Mouse (Mus musculus): ENCODE results near the gene Tsga10ip. TPM values are rescaled to one million over a fixed set of nuclear protein-coding genes. Genes with fewer than 3 reads are reported as not detected.

Tsga10ip gene
- total RNA-seq (2021): not detected
- long read RNA-seq, experiment 1: 0 reads
- long read RNA-seq, experiment 2, partial matches to known transcripts: 0 of 1 reads
- long read RNA-seq, experiment 2, other reads (novel, unspliced or antisense): 1 of 1 reads

DNA sequence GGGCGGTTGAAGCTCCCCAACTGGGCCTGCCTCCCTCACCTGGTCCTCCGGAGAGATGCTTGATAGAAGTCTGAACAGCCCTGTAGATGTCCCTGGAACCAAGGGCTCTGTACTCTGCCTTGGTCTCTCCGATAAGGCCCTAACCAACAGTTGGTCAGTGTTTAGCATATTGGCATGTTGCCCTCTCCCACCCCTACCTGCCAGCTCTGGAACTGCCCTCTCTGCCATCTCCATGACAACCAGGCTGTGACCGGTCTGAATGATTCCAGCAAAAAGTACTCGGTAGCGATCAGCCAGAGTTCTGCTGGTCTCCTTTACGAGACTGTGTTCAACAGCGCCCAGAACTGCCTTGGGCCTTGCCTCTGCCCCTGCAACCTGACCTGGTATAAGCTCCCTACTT is at the start of gene Tsga10ip:
TSS of gene Tsga10ip (minus strand) at position 234 of the 400 bp plus-strand sequence.
- no peak for DNase-seq (ENCODE audit: low spot score in 2 of 2)

DNA sequence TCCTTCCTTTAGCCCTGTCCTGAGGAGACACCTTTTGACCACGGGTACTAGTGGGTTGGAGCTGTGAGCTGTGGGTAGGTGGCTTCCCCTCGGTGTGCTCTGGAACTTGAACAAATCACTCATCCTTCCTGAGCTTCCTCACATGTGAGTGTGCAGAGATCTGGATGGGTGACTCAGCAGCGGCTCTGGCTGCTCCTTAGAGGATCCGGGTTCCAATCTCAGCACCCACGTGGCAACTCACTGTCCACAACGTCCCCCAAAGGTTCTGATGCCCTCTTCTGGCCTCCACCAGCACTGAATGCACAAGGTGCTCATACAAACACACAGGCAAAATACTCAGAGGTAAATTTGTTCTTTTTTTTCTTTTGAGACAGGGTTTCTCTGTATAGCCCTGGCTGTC is 49.4 kb upstream of the Tsga10ip start:
- no peak for DNase-seq (ENCODE audit: low spot score in 2 of 2)

DNA sequence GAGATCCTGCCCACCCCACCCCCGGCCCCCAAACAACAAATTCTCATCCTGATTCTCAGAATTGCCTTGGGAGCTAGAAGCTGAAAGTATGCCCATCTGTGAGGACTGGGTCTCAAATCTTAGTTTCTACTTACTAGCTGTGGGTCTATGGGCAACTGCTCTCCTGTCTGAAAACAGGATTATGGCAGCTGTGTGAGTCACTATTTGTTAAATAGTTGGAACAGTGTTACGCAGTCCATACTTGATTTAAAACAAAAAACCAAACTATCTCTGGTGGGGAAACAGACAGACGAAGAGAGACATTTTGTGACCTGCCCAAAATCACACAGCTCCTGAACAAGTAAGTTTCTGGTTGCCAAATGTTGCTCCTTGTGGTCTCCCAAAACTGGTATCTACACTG is 47.3 kb upstream of the Tsga10ip start:
- DNase-seq (ENCODE audit: low spot score in 2 of 2): no peak

DNA sequence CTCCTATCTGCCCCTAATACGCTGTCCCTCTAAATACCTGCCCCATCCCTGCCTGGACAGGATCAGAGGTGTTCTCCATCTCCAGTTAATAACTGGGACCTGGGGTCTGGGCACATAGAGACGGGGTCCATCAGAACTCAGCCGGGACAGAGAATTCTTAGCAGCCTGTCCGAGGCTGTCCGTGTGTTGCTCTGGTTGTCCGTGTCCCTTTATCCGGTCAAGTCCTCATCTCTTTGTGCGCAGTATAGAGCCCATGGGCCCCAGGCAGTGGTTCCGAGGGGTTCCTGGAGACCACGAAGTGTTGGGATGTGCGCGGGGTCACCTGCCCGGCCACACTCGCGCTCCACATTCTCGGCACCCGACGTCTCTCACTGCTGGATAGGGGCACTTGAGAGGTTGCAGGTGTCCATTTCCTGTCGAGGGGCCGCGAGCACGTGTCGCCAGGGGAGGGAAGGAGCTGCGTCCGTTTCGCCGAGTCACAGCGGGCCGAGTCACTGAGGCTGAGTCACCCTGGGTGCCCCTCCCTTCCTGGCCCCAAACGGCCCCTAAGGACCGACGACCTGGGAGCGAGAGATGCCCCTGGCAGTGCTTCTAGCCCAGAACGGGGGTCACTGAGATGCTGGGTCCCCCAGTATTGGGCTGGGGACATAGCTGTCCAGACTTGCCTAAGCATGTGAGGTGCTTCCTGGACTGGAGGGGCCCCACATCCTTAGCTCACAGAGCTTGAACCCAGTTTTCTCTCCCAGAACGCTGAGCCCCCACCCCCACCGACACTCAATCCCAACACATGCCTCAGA is 46.2 kb upstream of the Tsga10ip start:
- DNase-seq (ENCODE audit: low spot score in 2 of 2): no peak

DNA sequence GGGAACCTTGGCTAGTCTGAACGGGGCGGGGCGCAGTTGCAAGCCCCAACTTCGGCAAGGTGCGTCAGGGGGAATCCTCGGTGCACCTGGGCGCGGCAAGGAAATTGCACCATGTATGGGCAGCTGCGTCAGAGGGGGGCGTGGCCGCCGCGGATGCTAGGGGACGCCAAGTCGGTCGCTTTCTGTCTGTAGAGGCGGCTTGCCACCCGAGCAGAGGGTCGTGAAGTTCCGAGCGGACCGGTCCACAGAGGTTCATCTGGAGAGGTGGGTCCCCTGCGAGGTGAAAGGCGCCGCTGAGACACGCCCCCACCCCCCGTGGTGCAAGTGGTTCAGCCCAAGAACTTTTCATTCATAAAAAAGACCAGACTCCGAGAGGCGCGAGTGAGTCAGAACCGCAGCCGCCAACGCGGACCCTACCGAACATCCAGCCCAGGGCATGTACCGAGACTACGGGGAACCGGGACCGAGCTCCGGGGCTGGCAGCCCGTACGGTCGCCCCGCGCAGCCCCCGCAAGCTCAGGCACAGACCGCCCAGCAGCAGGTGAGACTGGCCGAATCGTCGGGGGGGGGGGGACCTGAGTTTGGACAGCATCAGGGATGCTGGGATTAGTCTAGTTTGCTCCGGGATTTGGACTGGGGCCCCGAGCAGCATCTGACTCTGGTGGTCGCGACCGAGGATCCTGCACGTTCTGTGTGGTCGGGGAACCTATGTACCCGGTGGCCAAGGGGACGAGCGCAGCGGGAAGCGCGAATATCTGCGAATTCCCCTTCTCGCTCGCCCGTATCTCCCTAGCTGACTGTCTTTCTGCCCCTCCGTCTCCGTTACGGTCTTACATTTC is 45.4 kb upstream of the Tsga10ip start, which contains the start of gene Fosl1:
TSS of gene Fosl1 (plus strand) at position 33 of the 839 bp plus-strand sequence.
- DNase-seq (ENCODE audit: low spot score in 2 of 2): no peak

DNA sequence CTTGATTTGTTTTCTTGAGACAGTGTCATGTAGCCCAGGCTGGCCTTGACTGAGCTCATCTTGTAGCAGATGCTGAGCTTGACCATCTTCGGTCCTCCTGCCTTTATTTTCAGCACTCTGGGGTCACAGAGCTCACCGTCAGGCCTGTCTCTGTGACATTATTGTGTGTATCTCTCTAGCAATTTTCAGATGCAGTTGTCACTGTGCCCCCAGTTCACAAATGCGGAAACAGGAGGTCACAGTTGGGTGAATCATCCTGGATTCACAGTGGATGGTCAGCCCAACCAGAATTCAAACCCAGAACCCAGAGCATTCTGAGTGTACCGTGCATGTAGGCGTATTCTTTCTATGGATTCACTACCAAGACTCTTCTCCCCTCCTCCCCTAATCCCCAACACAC is 43.4 kb upstream of the Tsga10ip start:
- no peak for DNase-seq (ENCODE audit: low spot score in 2 of 2)

DNA sequence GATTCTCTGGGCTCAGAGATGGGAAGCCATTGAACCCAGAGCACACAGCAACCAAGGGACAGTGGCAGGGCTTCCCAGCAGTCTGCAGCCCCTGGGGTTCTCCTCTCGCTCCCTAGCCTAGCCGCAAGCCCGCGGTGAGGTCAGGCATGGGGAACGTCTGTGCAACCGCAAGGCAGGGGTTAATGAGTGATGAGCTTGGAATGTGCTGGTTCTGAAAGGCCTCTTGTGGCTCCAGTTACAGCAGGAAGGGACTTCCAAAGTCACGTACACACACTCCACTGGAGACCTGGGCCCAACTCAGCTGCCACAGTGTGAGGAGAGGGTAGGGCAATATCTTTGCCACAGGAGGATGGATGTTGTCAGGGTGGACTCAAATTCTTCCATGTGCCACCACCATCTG is 42.6 kb upstream of the Tsga10ip start:
- no peak for DNase-seq (ENCODE audit: low spot score in 2 of 2)

DNA sequence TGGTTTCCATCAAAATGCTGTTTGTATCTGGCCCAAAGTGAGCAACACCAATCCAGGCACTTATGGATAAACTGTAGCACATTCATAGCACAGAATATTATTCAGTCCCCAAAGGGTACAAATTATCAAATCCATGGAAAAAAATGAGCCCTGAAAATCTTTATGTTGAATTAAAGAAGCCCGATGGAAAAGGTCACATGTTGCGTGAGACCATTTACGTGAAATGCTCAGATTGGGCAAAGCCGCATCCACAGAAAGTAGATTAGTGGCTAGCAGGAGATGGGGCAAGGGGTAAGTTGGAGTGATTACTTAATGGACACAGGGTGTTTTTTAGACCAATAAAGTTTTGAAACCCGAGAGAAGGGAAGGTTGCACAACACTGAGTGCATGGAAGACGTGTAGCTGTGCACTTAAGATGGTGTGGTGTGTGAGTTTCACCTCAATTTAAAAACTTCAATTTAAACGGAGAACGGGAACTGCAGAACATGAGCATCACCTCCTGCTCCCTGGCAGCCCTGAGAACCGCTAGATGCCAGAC is 42.1 kb upstream of the Tsga10ip start:
- no peak for DNase-seq (ENCODE audit: low spot score in 2 of 2)

DNA sequence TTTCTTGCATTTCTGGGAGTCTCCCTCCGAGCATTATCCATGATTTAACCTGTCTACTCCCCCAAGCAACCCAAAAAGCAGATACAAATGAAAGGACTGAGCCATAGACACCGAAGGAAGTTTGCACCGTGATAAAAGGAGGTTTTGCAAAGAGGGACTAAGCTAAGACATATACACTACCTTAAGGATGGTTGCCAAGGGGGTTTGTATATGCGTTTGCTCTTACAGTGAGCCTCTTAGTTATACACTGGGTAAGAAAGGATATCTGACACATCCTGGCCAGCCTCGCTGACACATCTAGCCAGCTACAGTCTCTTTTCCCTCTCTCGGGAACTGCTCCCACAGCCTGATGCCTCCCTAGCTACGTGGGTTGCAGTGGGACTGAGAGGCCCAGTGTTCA is 31.6 kb upstream of the Tsga10ip start:
- DNase-seq (ENCODE audit: low spot score in 2 of 2): no peak

DNA sequence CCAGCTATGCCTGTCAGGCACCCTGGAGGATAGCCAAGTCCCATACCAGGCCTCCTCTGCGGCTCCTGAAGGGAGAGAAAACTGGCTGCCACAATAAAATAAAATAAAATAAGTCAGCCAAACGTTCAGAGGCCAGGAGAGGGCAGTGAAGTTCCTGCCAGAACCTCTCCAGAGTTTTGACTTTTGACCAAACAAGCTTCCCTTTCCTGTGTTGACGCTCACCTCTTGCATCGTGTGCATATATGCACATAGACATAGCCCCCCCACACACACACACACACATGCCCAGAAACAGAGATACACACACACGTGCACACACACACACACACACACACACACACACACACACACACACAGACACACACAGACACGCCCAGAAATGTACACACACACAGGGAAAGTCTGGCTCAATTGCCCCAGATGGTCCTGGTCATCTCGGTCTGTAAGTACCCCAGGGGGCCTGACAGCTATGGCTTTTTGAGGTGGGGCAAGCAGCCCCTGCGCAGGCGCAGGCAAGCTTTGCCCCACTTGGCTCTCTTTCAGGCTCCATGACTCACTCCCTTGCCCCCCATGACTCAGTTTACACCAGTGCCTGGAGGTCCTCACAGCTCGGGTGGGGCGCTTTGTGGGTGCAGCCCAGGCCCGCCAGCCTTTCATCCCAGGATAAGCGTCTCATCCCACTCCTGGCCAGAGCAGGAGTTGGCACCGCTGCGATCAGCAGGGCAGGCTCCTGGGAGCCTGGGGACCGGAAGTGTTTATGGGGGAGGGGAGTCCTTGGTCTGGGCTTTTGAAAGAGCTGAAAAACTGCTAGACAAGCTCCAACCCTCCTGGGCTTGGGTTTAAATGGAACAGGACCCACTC is 30.9 kb upstream of the Tsga10ip start:
- peak in 1 of 2 experiments; percentile 29 for DNase-seq (ENCODE audit: low spot score in 2 of 2)

DNA sequence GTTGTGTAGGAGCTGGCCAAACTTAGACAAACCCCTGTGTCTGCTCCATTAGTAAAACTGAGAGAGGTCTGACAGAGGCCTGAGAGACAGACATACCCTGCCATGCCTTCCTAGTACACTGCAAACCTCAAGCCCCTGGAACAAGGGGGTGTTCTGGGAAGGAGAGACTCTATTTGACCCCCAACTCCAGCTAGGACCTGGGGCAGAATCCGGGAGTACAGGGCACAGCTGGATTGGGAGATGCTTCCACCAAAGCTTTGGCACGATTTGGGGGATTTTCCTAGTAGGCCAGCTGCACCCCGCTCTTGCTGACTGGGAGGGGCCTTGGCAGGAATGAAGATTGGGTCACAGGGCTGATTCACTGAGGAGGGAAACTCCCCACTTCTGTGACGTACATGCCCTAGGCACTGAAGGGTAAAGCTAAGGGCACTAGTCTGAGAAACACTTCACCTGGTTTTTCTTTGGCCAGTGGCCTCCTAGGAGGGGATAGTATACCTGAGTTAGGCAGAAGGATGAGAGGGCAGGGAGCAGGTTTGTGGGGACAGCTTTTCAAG is 29.7 kb upstream of the Tsga10ip start:
- no peak for DNase-seq (ENCODE audit: low spot score in 2 of 2)

DNA sequence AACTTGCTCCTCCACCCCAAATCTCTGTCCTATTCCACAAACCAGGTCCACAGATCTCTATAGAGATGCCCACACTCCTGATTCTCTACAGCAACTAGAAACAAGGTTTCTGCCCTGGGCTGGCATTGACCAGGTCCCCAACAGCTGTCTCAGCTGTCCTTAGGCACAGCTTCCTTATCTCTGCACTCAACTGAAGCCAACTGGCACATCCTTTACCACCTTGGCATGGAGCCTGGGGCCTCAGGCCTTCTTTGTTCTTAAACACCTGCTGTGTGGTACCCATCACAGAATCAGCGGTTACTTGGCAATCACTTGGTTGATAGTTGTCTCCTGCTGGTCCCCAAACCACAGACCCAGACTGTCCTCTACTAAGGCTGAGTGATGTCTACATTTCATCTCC is 28.1 kb upstream of the Tsga10ip start:
- DNase-seq (ENCODE audit: low spot score in 2 of 2): no peak

DNA sequence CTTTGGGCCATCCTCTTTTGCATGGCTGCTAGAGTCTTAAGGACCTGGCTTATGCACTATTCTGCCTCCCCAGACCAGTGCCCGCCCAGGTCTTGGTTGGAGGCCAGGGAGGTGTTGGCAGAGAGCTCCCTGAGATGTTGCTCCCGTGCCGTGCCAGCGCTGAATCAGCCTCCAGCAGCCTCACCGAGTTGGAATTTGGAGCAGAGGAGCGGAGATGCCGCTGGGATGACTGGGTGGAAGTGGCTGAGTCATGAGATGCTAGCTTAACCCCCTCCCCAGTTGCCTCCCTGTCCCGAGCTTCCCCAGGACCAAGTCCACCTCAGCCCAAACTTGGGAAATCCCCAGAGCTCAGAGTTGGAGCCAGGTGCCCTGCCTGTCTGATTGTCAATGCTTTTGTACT is 27.5 kb upstream of the Tsga10ip start:
- peak in 1 of 2 experiments; percentile 43 for DNase-seq (ENCODE audit: low spot score in 2 of 2)

DNA sequence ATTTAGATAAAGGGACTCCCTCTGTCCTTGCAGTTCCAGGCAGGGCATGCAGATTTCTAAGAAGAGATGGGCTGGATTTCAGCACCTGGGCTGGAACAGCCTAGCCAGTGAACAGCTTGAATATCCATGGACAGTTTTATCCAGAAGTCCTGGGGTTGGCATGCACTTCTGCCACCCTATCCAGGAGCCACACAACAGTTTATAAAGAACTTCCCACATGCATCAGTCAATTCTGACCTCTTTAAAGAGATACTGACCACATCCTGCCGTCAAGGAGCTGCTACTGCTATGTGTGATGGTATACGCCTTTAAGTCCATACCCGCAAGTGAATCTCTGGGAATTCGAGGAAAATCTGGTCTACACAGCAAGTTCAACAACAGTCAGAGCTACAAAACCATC is 26.9 kb upstream of the Tsga10ip start:
- no peak for DNase-seq (ENCODE audit: low spot score in 2 of 2)

DNA sequence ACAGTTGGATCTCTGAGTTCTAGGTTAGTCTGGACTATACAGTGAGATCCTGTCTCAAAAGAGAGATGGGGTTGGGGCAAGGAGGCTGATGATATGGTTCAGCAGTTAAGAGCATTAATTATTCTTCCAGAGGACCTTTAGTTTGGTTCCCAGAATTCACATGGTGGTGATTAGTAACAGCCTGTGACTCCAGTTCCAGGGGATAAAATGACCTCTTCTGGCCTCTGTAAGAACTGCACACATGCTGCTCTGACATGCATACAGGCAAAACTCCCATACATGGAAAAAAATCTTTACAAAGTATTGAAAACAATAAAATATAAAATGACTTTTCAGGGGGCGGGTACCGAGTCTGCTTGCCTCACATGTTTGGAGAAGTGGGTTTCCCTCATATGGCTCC is 25.8 kb upstream of the Tsga10ip start:
- no peak for DNase-seq (ENCODE audit: low spot score in 2 of 2)

DNA sequence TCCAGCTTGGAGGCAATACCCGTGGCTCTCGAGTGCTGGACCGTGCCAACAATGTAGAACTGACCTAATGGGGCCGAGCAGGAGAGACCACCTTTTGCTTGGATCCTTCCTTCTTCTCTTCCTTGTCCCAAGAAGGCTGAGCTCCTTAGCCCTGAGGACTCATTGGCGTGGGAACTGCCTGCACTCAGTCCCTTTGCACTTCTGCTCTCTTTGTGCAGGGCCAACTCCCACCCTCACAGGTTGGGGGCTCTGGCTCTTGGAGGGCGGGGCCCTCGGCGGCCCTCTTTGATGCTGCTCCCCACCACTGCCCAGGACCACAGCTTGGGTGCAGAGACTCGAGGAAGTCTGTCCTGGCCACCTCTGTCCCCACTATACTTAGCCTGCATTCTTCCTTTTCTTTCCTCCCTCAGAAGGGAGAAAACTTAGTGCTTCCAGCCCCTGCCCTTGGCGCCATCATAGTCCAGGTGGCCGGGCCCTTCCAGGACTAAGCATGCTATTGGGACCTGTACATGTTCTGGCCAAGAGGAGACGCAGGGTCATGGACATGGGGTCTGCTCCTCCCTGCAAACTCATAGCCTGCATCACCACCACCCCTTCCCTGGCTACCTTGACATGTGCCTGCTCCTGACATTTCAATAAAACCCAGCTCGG is 24.4 kb upstream of the Tsga10ip start:
- DNase-seq (ENCODE audit: low spot score in 2 of 2): no peak

DNA sequence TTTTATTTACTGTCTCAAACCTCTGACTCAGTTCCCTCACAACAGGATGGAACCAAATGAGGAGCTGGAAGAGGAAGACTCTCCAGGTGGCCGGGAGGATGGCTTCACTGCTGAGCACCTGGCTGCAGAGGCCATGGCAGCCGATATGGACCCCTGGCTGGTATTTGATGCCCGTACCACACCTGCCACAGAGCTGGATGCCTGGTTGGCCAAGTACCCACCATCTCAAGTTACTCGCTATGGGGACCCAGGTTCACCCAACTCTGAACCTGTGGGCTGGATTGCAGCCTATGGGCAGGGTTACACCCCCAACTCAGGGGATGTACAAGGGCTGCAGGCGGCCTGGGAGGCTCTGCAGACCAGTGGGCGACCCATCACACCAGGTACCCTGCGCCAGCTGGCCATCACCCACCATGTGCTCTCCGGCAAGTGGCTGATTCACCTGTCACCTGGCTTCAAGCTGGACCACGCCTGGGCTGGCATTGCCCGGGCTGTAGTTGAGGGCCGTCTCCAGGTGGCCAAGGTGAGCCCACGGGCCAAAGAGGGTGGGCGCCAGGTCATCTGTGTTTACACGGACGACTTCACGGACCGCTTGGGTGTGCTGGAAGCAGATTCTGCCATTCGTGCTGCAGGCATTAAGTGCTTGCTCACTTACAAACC is 23.7 kb upstream of the Tsga10ip start:
- DNase-seq (ENCODE audit: low spot score in 2 of 2): no peak

DNA sequence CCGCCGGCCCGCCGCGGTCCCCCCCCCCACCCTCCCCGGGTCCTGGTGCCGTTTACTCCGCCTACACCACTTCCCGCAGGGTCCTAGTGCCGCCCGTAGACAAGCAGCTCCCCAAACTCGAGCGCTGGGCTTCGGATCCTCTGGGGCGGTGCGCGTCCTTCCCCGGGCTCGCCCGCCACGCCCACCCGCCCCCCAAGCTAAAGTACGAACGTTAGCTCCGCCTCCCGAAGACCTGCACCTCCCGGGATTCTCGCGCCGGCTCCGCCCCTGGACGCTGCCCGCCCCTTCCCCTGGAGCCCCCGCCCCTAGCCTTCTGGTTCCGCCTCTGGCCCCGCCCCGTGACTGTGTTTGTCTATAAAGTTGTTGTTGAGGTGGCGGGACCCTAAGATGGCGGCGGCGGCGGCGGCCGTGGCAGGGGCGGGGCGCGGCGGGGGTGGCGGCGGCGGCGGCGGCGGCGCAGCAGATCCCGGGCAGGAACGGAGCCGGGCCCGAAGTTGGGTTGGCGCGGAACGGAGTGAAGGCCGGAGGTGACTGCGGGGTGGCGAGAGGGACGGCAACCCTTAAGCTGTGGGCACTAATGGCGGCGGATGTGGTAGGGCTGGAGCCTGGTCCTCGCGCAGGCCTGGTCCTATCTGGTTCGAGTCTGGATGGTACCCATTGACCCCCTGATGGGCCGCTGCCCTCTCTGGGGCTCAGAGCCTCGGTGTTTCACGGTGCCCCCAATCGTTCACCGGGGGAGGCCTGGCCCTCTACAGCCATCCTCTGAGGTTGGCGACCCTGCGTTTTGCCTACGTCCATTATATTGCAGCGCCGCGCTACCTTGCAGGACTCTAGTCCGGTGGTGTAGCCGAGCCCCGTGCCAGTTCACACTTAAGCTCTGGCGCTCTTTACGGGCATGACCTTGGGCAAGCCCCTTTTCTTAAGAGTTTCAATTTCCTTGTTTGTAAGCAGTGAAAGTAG is 22.7 kb upstream of the Tsga10ip start, which contains the start of the genes Drap1 and AI837181:
TSS of gene Drap1 (minus strand) at position 198 of the 960 bp plus-strand sequence.
TSS of gene AI837181 (plus strand) at position 363 of the 960 bp plus-strand sequence.
- DNase-seq (ENCODE audit: low spot score in 2 of 2): peak; percentile 90 to 98

All from adrenal gland, postnatal 4 days (tissue).